Mouse (Mus musculus) retina, embryonic 14.5 days (tissue): ENCODE data around the gene Hist2h2bb.
"Not testable (repeated sequence)": the region's sequence is repeated elsewhere in the genome, so short reads cannot be mapped to it uniquely, and the experiment has no call there.

Experiments
- DNase-seq: peaks from one replicate; pipeline ENCODE4 v3.0.0-alpha.2; 2015; ENCODE audit warnings: low spot score

The Hist2h2bb gene

GRCm38 (mm10) chr3:96269511-96270474 lies at the start of gene Hist2h2bb:
Gene Hist2h2bb (plus strand): TSS chr3:96269752.
- peak; percentile 97 for DNase-seq

- DNase-seq: peak; percentile 60
These were observed 49.3 kb upstream of the Hist2h2bb start for GRCm38 (mm10) chr3:96220131-96220764.

DNA sequence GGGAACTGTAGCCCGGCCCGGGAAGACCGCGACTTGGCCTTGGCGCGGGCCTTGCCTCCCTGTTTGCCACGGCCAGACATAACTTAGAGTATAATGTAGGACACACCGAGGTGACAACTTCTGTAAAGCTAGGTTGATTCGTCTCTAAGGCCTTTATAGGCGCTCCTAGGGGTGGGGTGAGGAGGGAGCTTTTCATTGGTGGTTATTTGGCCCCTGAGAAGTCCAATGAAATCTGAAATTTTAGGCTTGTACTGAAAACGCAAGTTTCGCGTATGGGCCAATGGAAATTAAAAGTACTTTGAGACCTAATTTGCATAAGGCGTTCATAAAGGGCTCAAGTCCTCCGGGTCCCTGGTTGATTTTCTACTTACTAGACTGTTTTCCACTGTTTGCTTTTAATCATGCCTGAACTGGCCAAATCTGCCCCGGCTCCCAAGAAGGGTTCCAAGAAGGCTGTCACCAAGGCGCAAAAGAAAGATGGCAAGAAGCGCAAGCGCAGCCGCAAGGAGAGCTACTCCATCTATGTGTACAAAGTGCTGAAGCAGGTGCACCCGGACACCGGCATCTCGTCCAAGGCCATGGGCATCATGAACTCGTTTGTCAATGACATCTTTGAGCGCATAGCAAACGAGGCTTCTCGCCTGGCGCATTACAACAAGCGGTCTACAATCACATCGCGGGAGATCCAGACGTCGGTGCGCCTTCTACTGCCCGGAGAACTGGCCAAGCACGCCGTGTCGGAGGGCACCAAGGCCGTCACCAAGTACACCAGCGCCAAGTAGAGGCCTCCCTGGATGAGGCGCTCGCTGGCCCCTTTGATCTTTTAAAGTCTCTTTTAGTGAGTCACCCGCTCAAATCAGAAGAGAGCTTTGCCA lies 48.5 kb upstream of the Hist2h2bb start, which contains the start of the genes Hist2h2ac and Hist2h2be:
TSS of gene Hist2h2ac (minus strand) at position 116 of the 875 bp plus-strand sequence.
TSS of gene Hist2h2be (plus strand) at position 355 of the 875 bp plus-strand sequence.
- DNase-seq: peak; percentile 88

DNA sequence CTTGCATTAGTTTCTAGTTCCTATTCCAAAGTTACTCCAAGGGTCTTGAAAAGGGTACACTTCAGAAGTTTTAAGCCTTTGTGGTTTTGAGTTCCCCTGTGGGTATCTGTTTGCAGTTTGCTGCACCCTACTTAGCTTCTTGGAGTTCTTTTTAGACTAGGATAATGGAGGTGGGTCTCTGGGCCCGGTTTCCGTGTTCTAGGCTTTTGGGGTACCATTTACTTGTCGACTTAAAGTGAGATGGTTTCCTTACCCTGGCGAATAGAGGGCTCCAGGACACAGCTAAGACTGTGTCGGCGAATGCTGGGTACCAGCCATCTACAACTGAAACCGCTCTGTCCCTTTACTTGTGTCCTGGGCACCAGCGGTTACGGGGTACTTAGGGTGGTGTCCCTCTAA lies 47.9 kb upstream of the Hist2h2bb start:
- peak; percentile 7 for DNase-seq

DNA sequence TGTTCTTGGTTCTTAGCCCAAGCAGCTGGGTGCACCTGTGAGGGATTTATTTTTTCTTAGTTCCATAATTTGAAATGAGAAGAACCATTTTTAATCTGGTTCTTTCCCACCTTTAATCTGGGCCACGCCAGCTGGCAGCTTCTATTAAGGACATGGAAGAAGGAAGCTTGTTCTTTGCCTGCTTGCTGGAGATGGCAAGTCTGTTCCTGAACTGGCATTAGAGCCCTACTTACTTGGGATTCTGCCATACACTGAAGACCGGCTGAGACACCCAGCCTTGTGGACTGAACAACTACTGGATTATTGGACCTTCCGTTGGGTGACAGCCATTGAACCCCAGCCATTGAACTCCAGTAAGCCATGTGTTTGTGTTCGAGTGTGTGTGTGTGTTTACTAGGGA lies 46.8 kb upstream of the Hist2h2bb start:
- no peak for DNase-seq

GRCm38 (mm10) chr3:96225421-96225820 lies 44.1 kb upstream of the Hist2h2bb start:
- DNase-seq: peak; percentile 51

DNA sequence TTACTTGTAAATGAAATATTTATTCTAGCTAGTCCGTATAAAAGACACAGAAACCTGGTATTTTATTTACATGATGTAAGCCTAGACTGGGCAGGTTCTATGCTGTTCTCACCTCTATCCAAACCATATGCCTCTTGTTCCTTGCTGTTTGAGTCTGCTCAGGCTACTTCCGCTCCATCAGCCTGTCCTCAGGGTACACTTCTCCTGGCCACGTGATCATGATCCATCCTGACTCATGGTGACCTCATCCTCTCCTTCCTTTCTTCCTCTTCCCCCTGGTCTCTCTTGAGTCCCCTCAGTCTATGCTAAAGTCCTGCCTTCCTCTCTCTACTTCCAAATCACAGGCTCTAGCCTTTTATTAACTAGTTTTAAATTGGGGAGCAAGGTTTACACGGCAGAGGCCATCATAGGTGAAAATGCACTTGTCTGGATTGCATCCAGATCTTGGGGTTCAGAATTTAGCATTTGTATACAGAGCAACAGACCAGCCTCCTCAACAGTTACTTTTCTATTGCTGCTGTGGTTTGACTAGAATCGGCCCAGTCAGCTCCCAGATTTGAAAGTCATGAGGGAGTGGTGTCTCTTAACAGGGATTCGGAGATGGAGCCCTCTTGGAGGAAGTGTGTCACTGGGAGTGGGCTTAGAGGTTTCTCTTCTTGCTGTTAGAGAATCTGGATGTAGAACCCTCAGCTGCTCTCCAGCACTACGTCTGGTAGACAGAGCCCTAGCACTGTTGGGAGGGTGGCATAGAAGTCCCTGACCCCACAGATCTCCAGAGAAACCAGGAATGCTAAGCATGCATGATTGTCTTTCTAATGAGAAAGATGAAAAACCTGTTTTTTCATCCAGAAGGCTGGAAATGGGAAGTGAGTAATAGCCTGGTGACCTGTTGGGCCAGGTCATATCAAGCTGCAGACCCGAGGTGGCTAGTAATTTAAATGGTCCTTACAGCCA lies 42.6 kb upstream of the Hist2h2bb start:
- DNase-seq: no peak

GRCm38 (mm10) chr3:96228828-96229227 lies 40.7 kb upstream of the Hist2h2bb start:
- DNase-seq: no peak

- DNase-seq: no peak
These were observed 39.1 kb upstream of the Hist2h2bb start for GRCm38 (mm10) chr3:96230404-96230803.

GRCm38 (mm10) chr3:96230910-96231757 lies 38.4 kb upstream of the Hist2h2bb start:
- no peak for DNase-seq

DNA sequence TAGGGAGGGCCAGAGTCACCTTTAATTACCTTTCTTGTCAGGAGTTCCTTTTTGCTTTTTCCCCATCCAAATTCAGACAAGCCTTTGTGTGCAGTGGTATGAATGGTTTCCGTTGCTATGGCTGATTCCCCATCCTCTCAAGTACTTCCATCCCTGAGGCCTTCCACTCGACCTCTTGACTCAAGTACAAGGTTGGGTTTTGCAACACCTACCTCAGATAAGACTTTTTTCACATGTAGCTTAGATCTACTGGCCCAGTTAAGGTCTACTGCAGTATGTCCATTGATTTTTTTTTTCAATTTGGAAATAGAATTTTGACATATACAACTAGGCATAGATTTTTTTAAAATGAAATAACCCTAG lies 37.8 kb upstream of the Hist2h2bb start:
- DNase-seq: no peak

DNA sequence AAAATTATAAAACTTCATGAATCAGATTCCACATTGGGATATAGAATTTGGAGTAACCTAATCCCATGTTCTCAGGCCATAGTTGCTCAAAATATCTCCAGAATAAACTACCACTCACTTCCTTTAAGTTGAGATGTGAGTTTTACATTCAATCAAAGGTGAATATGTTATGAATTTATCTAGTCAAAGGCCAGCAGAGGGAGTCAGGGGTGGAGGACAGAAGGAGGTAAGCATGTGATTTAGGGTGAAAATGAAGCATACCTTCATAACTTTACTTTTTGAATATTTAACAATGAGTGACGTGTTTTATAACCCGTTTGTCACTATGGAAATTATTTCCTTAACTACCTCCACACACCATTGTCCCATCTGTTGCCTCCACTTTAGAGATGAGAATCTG lies 34.6 kb upstream of the Hist2h2bb start:
- DNase-seq: no peak

DNA sequence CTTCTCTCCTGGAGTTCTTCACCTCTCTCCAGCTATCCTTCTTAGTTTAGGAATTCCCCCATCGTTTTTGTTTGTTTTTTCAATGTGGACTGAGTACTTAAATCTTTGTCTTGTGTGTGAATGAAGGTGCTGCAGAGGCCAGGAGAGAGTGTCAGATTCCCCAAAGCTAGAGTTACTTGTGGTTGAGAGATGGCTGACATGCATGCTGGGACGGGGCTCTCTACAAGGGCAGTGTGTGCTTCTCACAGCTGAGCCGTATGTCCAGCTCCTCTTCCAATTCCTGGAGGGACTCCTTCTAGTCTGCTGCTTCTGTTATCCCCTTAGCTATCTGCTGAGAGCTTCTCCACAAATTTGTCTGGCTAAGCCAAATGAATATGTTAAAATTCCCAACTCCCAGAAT lies 33.7 kb upstream of the Hist2h2bb start:
- DNase-seq: no peak

GRCm38 (mm10) chr3:96236834-96237334 lies 32.7 kb upstream of the Hist2h2bb start:
- DNase-seq: no peak

- DNase-seq: peak; percentile 40
These were observed 32.1 kb upstream of the Hist2h2bb start for GRCm38 (mm10) chr3:96237335-96237903.

- DNase-seq: peak; percentile 60
These were observed 31.5 kb upstream of the Hist2h2bb start for GRCm38 (mm10) chr3:96237904-96238511.

DNA sequence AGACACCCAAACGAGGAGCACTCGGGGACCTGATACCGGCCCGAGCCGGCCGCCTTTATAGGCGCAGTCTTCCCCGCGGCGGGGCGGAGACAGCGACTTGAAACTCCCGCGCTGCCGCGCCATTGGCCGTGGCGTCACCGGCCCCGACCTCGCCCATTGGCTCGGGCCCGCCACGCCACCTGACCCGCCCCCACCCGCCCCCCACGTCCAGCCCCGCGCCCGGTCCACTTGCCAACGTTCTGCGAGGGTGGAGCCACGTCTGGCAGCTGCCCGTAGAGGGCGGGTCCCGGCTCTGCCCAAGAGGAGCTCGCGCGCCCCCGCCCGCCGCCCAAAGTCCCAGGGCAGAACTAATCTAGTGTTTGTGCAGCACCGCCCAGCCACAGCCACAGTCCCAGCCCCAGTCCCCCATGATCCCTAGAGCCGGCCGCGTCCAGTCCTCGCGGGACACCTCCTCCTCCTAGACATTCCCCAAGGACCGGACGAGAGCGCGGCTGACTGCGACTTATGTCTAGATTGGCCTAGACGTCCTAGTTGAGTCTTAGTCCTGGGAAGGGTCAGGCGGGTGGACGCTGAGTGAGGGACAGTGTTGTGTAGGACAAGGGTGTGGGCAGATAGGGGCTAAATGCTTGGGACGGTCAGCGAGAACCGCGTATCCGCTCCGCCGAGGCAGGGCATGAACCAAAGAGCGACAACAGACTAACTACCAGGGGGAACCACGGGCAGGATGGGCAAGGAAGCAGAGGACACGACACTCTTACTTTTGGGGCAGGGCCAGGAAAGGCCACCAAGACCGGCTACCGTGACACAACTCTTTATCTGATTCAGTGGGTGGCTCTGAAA lies 30.4 kb upstream of the Hist2h2bb start, which contains the start of gene Hist2h3c2:
TSS of gene Hist2h3c2 (minus strand) at position 174 of the 840 bp plus-strand sequence.
- DNase-seq: not testable (repeated sequence)
